Mouse (Mus musculus) liver, embryonic 16.5 days (tissue): ENCODE data around the gene Tmem110. TPM values are rescaled to one million over a fixed set of nuclear protein-coding genes. Genes with fewer than 3 reads are reported as not detected.

Source experiments
- ATAC-seq: fragments of 200-750 bp; cut with Nextera tagmentation; 2 replicates; pipeline ENCODE4 v1.8.0; 2017; ENCODE audit warnings: low read depth, mild to moderate bottlenecking, moderate number of reproducible peaks, moderate library complexity
- H3K27ac ChIP-seq: fragments of 300-500 bp; sonication (generic); 2 replicates; pipeline ENCODE4 v1.5.1; 2014; ENCODE audit warnings: mild to moderate bottlenecking, low read length
- H3K27me3 ChIP-seq: fragments of 300-500 bp; sonication (generic); 2 replicates; pipeline ENCODE4 v1.6.1; 2014; ENCODE audit warnings: low read depth, low read length, mixed read lengths; ENCODE audit not compliant: control insufficient read depth, insufficient read depth
- H3K36me3 ChIP-seq: fragments of 300-500 bp; sonication (generic); 2 replicates; pipeline ENCODE4 v1.6.1; 2014; ENCODE audit warnings: mild to moderate bottlenecking; ENCODE audit not compliant: control insufficient read depth, insufficient read depth
- H3K4me1 ChIP-seq: fragments of 300-500 bp; sonication (generic); 2 replicates; pipeline ENCODE4 v1.6.1; 2014; ENCODE audit warnings: low read depth, low read length, mixed read lengths; ENCODE audit not compliant: control insufficient read depth
- H3K4me2 ChIP-seq: fragments of 300-500 bp; sonication (generic); 2 replicates; pipeline ENCODE4 v1.6.1; 2014; ENCODE audit warnings: low read depth, low read length, mixed read lengths
- H3K4me3 ChIP-seq: fragments of 300-500 bp; sonication (generic); 2 replicates; pipeline ENCODE4 v1.5.1; 2014; ENCODE audit warnings: low read depth, mild to moderate bottlenecking, low read length
- H3K9ac ChIP-seq: fragments of 300-500 bp; sonication (generic); 2 replicates; pipeline ENCODE4 v1.6.1; 2014; ENCODE audit warnings: low read depth, low read length
- H3K9me3 ChIP-seq: fragments of 300-500 bp; sonication (generic); replicated peaks from 2 replicates; pipeline ENCODE4 v1.6.1; 2016; ENCODE audit warnings: low read length; ENCODE audit not compliant: control insufficient read depth
- WGBS: fragments of 180-500 bp; shearing (Covaris S2); extraction: QIAGEN DNeasy Blood & Tissue Kit; methylation state at CpG from one replicate; pipeline ENCODE4 v1.1.7; 2014; ENCODE audit not compliant: insufficient replicate concordance; 5-methylcytosine and 5-hydroxymethylcytosine counted together
- polyA plus RNA-seq: library from polyadenylated mRNA; unstranded; fragments of >200 nt; fragmentation: Nextera tagmentation; extraction: Ambion mirVana; gene quantifications from 2 replicates; pipeline ENCODE4 v1.2.1, GENCODE M21; 2015

Tmem110 gene
- 7.7 and 8.1 TPM in 2 replicates for polyA plus RNA-seq

DNA sequence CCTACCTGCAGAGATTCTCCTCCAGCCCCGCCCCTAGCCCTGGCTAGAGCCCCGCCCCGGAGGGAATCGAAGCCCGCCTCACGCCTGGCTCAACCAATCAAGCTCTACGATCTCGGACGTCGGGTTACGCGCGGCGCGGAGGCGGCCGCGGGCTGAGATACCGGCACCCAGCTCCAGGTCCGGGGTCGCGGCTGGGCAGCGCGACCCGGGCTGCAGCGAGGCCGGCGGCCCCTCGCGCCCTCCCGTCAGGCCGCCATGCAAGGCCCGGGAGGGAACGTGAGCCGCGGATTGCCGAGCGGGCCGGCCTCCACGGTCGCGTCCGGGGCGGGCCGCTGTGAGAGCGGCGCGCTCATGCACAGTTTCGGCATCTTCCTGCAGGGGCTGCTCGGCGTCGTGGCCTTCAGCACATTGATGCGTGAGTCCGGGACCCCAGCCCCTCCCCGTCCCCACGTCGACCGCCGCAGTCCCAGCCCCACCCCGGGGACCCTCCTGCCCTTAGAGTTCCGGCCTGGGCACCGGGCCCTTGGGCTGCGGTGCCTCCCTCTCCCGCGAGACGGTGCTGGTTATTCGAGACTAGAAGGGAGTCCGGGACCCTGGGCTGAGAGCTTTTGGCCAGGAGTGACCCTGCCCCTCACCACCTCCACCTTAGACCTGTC, at the start of gene Tmem110:
Tmem110 (plus strand) TSS at position 115 of the 656 bp plus-strand sequence.
- H3K4me3 ChIP-seq: peak within 1 kb of the TSS; percentile 88
- H3K4me2 ChIP-seq: peak within 1 kb of the TSS; percentile 84
- peak; percentile 89 for ATAC-seq
- 0 out of 2 replicates have a peak within 1 kb of the TSS, but pooled peaks have one; percentile 12 for H3K27ac ChIP-seq
- WGBS: under 1% methylated on average over 58 of the region's 68 CpGs
- peak within 1 kb of the TSS; percentile 83 for H3K9ac ChIP-seq
- peaks cover 48% of the 10 kb centered on the region for H3K4me1 ChIP-seq
- H3K9me3 ChIP-seq: no peaks in the 10 kb centered on the region
- H3K27me3 ChIP-seq: no peaks in the 10 kb centered on the region
- no peaks in the 10 kb centered on the region for H3K36me3 ChIP-seq

DNA sequence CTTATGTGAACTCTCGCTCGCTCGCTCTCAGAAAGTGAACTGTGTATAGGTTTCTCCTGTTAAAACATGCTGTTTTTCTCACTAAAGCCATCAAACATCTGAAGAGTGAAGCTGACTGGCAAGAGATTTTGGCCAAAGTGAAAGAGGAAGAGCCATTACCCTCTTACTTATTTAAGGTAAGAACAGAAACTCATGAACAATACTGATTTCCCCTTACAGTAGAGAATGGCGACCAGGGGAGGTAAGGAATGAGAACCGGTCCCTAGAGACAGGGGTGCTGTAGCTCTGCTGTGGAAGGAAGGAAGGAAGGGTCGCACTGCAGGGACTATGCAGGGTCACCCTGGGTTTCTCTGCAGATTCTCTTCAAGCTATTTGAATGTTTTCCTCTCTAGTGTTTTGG, 40.8 kb upstream of the Tmem110 start:
- H3K27ac ChIP-seq: no peak overlapping the region
- peaks cover 5% of the 10 kb centered on the region for H3K36me3 ChIP-seq
- H3K27me3 ChIP-seq: no peaks in the 10 kb centered on the region
- H3K4me1 ChIP-seq: no peaks in the 10 kb centered on the region
- ATAC-seq: no peak
- no peak overlapping the region for H3K9ac ChIP-seq
- WGBS: 78% methylated on average over 6 of the region's 6 CpGs
- no peaks in the 10 kb centered on the region for H3K9me3 ChIP-seq
- no peak overlapping the region for H3K4me2 ChIP-seq
- H3K4me3 ChIP-seq: no peak overlapping the region

- Histone ChIP-seq H3K4me1 (no peaks in the 10 kb centered on the region), H3K9me3 (no peaks in the 10 kb centered on the region), H3K9ac (no peak overlapping the region), H3K4me3 (no peak overlapping the region), H3K27ac (no peak overlapping the region), H3K36me3 (peaks cover 5% of the 10 kb centered on the region), H3K4me2 (no peak overlapping the region), H3K27me3 (no peaks in the 10 kb centered on the region)
- WGBS: 42% methylated on average over 1 of the region's 1 CpGs
- no peak for ATAC-seq
Observed at GRCm38 (mm10) chr14:30789471-30789870, 35.9 kb upstream of the Tmem110 start.

DNA sequence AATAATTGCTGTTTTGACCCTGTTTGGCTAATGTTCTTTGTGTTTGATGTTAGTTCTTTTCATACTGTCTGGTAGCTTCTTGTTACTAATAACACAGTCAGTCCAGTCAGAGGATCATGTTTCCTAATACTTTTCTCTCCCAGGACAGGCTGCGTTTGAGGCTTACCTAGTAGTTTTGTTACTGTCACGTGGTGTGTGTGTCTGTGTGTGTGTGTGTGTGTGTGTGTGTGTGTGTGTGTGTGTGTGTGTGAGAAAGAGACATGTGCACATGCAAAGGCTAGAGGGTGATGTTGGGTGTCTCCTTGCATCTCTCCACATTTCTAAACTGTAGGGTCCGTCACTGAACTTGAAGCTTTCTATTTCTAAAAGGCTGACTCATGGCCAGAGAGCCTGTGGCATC, 32.5 kb upstream of the Tmem110 start:
- WGBS: 80% methylated on average over 3 of the region's 3 CpGs
- ATAC-seq: no peak
- Histone ChIP-seq H3K4me2 (no peak overlapping the region), H3K9ac (no peak overlapping the region), H3K4me1 (no peaks in the 10 kb centered on the region), H3K36me3 (peaks cover 8% of the 10 kb centered on the region), H3K27ac (no peak overlapping the region), H3K4me3 (no peak overlapping the region), H3K9me3 (no peaks in the 10 kb centered on the region), H3K27me3 (no peaks in the 10 kb centered on the region)

DNA sequence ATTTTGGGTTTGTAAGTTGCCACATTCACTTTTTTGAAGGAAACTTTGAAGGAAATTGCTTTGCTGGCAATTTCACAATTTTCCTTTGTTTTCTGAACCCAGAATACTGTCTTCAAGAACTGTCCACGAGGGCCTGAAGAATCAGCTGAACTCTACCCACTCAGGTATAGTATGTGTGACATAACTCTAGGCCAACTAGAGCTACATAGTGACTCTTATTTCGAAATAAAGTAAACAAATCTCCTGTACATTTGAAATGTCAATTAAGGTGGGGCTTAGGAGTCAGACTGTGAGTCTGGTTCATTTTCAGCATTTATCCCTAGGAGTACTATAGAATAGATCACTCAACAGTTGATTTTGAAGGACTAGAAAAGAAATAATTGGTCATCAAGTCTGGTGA, 23.6 kb upstream of the Tmem110 start:
- peaks cover 10% of the 10 kb centered on the region for H3K36me3 ChIP-seq
- H3K4me2 ChIP-seq: no peak overlapping the region
- H3K4me3 ChIP-seq: no peak overlapping the region
- WGBS: 60% methylated on average over 2 of the region's 2 CpGs
- H3K27me3 ChIP-seq: no peaks in the 10 kb centered on the region
- no peak overlapping the region for H3K27ac ChIP-seq
- peaks cover 4% of the 10 kb centered on the region for H3K4me1 ChIP-seq
- no peaks in the 10 kb centered on the region for H3K9me3 ChIP-seq
- H3K9ac ChIP-seq: no peak overlapping the region
- ATAC-seq: peak; percentile 71

DNA sequence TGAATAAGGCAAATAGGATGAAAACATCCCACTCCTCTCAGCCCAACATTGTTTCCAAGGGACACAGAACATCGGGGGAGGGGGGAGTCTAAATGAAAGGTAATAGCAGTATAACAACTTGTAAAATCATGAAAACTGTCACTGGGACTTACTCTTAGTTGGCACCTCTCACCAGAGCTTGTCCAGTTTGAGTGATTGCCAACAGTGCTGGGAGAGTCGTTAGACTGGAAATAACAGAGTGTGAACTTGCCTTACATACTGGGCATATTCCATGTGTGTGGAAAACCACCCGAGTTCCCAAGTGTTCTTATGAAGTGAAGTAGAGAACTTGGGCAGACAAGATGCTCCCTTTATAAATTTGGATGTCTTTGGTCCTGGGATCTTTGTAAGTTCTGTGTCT, 4.3 kb upstream of the Tmem110 start:
- H3K27ac ChIP-seq: no peak overlapping the region
- H3K4me1 ChIP-seq: peaks cover 5% of the 10 kb centered on the region
- peaks cover 14% of the 10 kb centered on the region for H3K36me3 ChIP-seq
- ATAC-seq: no peak
- whole genome bisulfite sequencing: 65% methylated on average over 3 of the region's 3 CpGs
- no peaks in the 10 kb centered on the region for H3K9me3 ChIP-seq
- H3K9ac ChIP-seq: no peak overlapping the region
- no peak overlapping the region for H3K4me3 ChIP-seq
- no peak overlapping the region for H3K4me2 ChIP-seq
- no peaks in the 10 kb centered on the region for H3K27me3 ChIP-seq

- Histone ChIP-seq H3K27me3 (no peaks in the 10 kb centered on the region), H3K4me1 (peaks cover 38% of the 10 kb centered on the region), H3K9me3 (no peaks in the 10 kb centered on the region), H3K27ac (no peak overlapping the region), H3K4me2 (no peak overlapping the region), H3K36me3 (no peaks in the 10 kb centered on the region), H3K4me3 (no peak overlapping the region), H3K9ac (no peak overlapping the region)
- WGBS: 56% methylated on average over 6 of the region's 6 CpGs
- no peak for ATAC-seq
Observed at GRCm38 (mm10) chr14:30824456-30824995, 864 bp upstream of the Tmem110 start.

GRCm38 (mm10) chr14:30825021-30825475, 342 bp upstream of the Tmem110 start:
- WGBS: 29% methylated on average over 5 of the region's 5 CpGs
- no peaks in the 10 kb centered on the region for H3K9me3 ChIP-seq
- ATAC-seq: no peak
- peak overlapping the region; percentile 21; the same call in 1 of the 2 replicates for H3K4me2 ChIP-seq
- no peak overlapping the region for H3K27ac ChIP-seq
- peaks cover 43% of the 10 kb centered on the region for H3K4me1 ChIP-seq
- H3K4me3 ChIP-seq: peak overlapping the region; percentile 88
- H3K9ac ChIP-seq: no peak overlapping the region
- H3K36me3 ChIP-seq: no peaks in the 10 kb centered on the region
- H3K27me3 ChIP-seq: no peaks in the 10 kb centered on the region
